Mouse (Mus musculus): ENCODE measurements at regions not wholly inside any gene's neighbourhood (a gene's known extent, or its start where the extent isn't known, plus 50 kb on each side); places are given as distances from the start of the nearest gene placed in this dataset.

- DNase-seq: no peak
Observed at GRCm38 (mm10) chr11:91133753-91134270, 443.5 kb downstream of the Kif2b start.

- DNase-seq: no peak
Observed at GRCm38 (mm10) chr11:91132771-91133380, 444.5 kb downstream of the Kif2b start.

GRCm38 (mm10) chr11:91131960-91132359, 443.8 kb upstream of the Tom1l1 start:
- no peak for DNase-seq

GRCm38 (mm10) chr11:91098186-91098585, 410.0 kb upstream of the Tom1l1 start:
- DNase-seq: no peak

- DNase-seq: no peak
Observed at GRCm38 (mm10) chr11:91097552-91097951, 409.4 kb upstream of the Tom1l1 start.

GRCm38 (mm10) chr11:91096000-91096652, 408.0 kb upstream of the Tom1l1 start:
- no peak for DNase-seq

- DNase-seq: no peak
Observed at GRCm38 (mm10) chr11:91065365-91065764, 377.2 kb upstream of the Tom1l1 start.

- no peak for DNase-seq
Observed at GRCm38 (mm10) chr11:91056966-91057597, 368.9 kb upstream of the Tom1l1 start.

- DNase-seq: no peak
Observed at GRCm38 (mm10) chr11:91053321-91053720, 365.2 kb upstream of the Tom1l1 start.

GRCm38 (mm10) chr11:91051646-91052045, 363.5 kb upstream of the Tom1l1 start:
- DNase-seq: no peak

GRCm38 (mm10) chr11:91041486-91041885, 353.3 kb upstream of the Tom1l1 start:
- no peak for DNase-seq

Data from right cerebral cortex, postnatal 25 days (tissue).